Mouse (Mus musculus) heart, postnatal 0 days (tissue): ENCODE data around the gene Ccl17. TPM values are rescaled to one million over a fixed set of nuclear protein-coding genes. Genes with fewer than 3 reads are reported as not detected.

Source experiments
- ATAC-seq: fragments of 200-750 bp; cut with Nextera tagmentation; 2 replicates; pipeline ENCODE4 v1.8.0; 2017; ENCODE audit warnings: low read depth, moderate number of reproducible peaks, moderate library complexity; ENCODE audit not compliant: insufficient read depth
- DNase-seq: peaks from one replicate; pipeline ENCODE4 v3.0.0-alpha.2; 2016; ENCODE audit warnings: low spot score
- H3K27ac ChIP-seq: fragments of 300-500 bp; sonication (generic); 2 replicates; pipeline ENCODE4 v1.5.1; 2014; ENCODE audit warnings: low read depth, mild to moderate bottlenecking
- H3K27me3 ChIP-seq: fragments of 300-500 bp; sonication (generic); 2 replicates; pipeline ENCODE4 v1.6.1; 2014; ENCODE audit warnings: low read length, mixed read lengths; ENCODE audit not compliant: control insufficient read depth, insufficient read depth
- H3K36me3 ChIP-seq: fragments of 300-500 bp; sonication (generic); replicated peaks from 2 replicates; pipeline ENCODE4 v1.6.1; 2014; ENCODE audit warnings: low read length, mixed read lengths; ENCODE audit not compliant: control insufficient read depth, insufficient read depth
- H3K4me1 ChIP-seq: fragments of 300-500 bp; sonication (generic); 2 replicates; pipeline ENCODE4 v1.6.1; 2014; ENCODE audit warnings: antibody characterized with exemption; ENCODE audit not compliant: control insufficient read depth, insufficient read depth
- H3K4me2 ChIP-seq: fragments of 300-500 bp; sonication (generic); 2 replicates; pipeline ENCODE4 v1.6.1; 2014; ENCODE audit warnings: low read depth, mild to moderate bottlenecking, low read length, moderate library complexity
- H3K4me3 ChIP-seq: fragments of 300-500 bp; sonication (generic); 2 replicates; pipeline ENCODE4 v1.5.1; 2014; ENCODE audit warnings: low read depth, low read length
- H3K9ac ChIP-seq: fragments of 300-500 bp; sonication (generic); replicated peaks from 2 replicates; pipeline ENCODE4 v1.6.1; 2014; ENCODE audit warnings: low read depth, low read length, mixed read lengths
- H3K9me3 ChIP-seq: fragments of 300-500 bp; sonication (generic); replicated peaks from 2 replicates; pipeline ENCODE4 v1.6.1; 2016; ENCODE audit warnings: low read length; ENCODE audit not compliant: control insufficient read depth
- CTCF ChIP-seq: IDR thresholded peaks from 2 replicates; pipeline ENCODE4 v1.5.1; 2016; ENCODE audit warnings: antibody characterized with exemption, control low read depth, low read depth
- EP300 ChIP-seq: IDR thresholded peaks from 2 replicates; pipeline ENCODE4 v1.6.1; 2016; ENCODE audit warnings: antibody characterized with exemption, low read depth
- WGBS: fragments of 180-500 bp; shearing (Covaris S2); extraction: QIAGEN DNeasy Blood & Tissue Kit; methylation state at CpG from one replicate; pipeline ENCODE4 v1.1.7; 2014; 5-methylcytosine and 5-hydroxymethylcytosine counted together
- polyA plus RNA-seq: library from polyadenylated mRNA; unstranded; fragments of >200 nt; fragmentation: Nextera tagmentation; extraction: Ambion mirVana; gene quantifications from 2 replicates; pipeline ENCODE4 v1.2.1, GENCODE M21; 2015
- total RNA-seq: library from RNA; depleted of rRNA; stranded (reverse); fragments of >200 nt; gene quantifications from 2 replicates; pipeline ENCODE4 v1.2.3, GENCODE M21; 2014; ENCODE audit warnings: low replicate concordance

Ccl17 gene
- total and polyA plus RNA-seq, 2 experiments from 2014 or later = not detected

DNA sequence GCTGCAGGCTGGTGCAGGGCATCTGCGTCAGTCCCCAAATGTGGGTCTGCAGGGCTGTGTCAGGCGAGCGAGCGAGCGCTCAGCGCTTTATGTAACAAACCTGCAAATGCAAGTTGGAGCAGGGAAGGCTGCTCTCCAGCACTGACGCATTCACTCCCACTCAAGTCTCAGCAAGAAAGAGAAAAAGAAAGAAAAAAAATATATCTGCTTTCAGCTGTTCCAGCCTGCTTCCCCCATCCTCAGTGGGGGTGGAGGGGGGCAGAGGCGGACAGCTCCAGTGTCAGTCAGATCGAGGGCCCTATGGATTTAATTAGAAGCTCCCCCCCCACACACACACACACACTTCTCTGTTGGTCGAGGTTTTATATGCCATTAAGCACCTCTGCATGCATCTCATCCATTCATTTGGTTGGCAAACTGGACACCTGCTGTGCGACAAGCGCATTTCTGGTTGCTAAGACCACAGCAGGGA is 36.5 kb upstream of the Ccl17 start:
- Histone ChIP-seq H3K27me3 (peaks cover 32% of the 10 kb centered on the region), H3K9ac (no peak overlapping the region), H3K4me1 (peaks cover 26% of the 10 kb centered on the region), H3K4me2 (no peak overlapping the region), H3K36me3 (no peaks in the 10 kb centered on the region), H3K9me3 (no peaks in the 10 kb centered on the region), H3K27ac (no peak overlapping the region), H3K4me3 (no peak overlapping the region)
- no peak for ATAC-seq
- TF ChIP-seq EP300 (no peak), CTCF (no peak)
- DNase-seq = no peak
- 65% methylated on average over 12 of the region's 12 CpGs for WGBS

GRCm38 (mm10) chr8:94774601-94775000 is 35.7 kb upstream of the Ccl17 start:
- 83% methylated on average over 1 of the region's 1 CpGs for WGBS
- Histone ChIP-seq H3K4me3 (no peak overlapping the region), H3K4me2 (no peak overlapping the region), H3K9me3 (no peaks in the 10 kb centered on the region), H3K36me3 (no peaks in the 10 kb centered on the region), H3K27me3 (peaks cover 32% of the 10 kb centered on the region), H3K27ac (no peak overlapping the region), H3K4me1 (peaks cover 33% of the 10 kb centered on the region), H3K9ac (no peak overlapping the region)
- no peak for TF ChIP-seq EP300
- no peak for TF ChIP-seq CTCF
- ATAC-seq (no peak), DNase-seq (no peak)

GRCm38 (mm10) chr8:94776346-94776745 is 33.9 kb upstream of the Ccl17 start:
- peaks cover 31% of the 10 kb centered on the region for H3K4me1 ChIP-seq
- H3K27me3 ChIP-seq = peaks cover 16% of the 10 kb centered on the region
- no peak overlapping the region for H3K4me3 ChIP-seq
- no peak overlapping the region for H3K27ac ChIP-seq
- H3K4me2 ChIP-seq = no peak overlapping the region
- H3K9ac ChIP-seq = no peak overlapping the region
- no peak for ATAC-seq
- DNase-seq = no peak
- TF ChIP-seq EP300 (no peak), CTCF (no peak)
- no peaks in the 10 kb centered on the region for H3K9me3 ChIP-seq
- 87% methylated on average over 2 of the region's 2 CpGs for WGBS
- no peaks in the 10 kb centered on the region; the same call in 1 of the 2 replicates for H3K36me3 ChIP-seq

DNA sequence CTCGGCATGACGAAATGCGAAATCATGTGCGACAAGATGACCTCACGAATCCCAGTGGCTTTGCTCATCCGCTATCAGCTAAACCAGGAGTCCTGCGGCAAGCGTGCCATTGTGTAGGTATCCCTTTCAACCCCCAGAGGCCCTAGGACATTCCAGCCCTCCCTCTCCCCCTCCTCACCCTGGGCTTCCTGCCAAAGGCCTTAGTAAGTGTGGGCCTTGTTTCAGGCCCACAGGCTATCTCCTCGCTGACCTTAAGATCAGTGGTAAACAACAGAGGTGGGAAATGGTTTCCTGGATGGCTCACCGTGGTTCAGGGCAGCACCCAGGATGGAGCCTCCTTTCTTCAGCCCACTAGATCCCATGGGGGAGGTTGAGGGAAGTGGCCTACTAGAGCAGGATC is 32.2 kb upstream of the Ccl17 start:
- Histone ChIP-seq H3K27me3 (peaks cover 6% of the 10 kb centered on the region; the same call in 1 of the 2 replicates), H3K27ac (peak overlapping the region; percentile 64), H3K9me3 (no peaks in the 10 kb centered on the region), H3K36me3 (no peaks in the 10 kb centered on the region; the same call in 1 of the 2 replicates), H3K4me3 (no peak overlapping the region), H3K9ac (no peak overlapping the region), H3K4me1 (peaks cover 28% of the 10 kb centered on the region), H3K4me2 (no peak overlapping the region)
- 22% methylated on average over 10 of the region's 10 CpGs for WGBS
- DNase-seq = no peak
- TF ChIP-seq EP300 (no peak), CTCF (no peak)
- peak; percentile 45; the same call in 1 of the 2 replicates for ATAC-seq

DNA sequence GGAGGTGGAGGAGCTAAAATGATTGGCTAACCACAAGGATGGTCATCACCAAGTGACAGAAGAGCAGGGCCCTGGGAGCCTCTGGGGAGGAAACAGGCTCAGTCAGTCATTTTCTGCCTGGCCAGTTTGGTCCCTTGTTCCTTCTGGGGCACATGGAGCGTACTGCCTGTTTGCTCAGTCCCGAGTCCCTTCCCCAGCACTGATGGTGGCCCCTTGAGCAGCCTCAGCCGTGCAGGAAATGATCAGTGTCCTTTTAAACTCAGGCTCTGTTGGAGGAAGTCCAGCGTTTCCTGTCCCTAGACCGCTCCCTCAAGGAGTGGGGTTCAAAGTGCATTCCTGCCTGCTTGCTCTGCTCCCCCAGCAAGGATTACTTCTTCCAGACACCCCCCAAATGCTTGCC is 31.8 kb upstream of the Ccl17 start:
- Histone ChIP-seq H3K36me3 (no peaks in the 10 kb centered on the region; the same call in 1 of the 2 replicates), H3K9me3 (no peaks in the 10 kb centered on the region), H3K27me3 (0 out of 2 replicates have a peak, but pooled peaks cover 1% of the 10 kb centered on the region), H3K27ac (peak overlapping the region; percentile 64), H3K4me1 (peaks cover 28% of the 10 kb centered on the region), H3K9ac (no peak overlapping the region), H3K4me3 (no peak overlapping the region), H3K4me2 (no peak overlapping the region)
- ATAC-seq = peak; percentile 65
- 37% methylated on average over 5 of the region's 5 CpGs for WGBS
- DNase-seq = peak; percentile 46
- TF ChIP-seq CTCF = no peak
- no peak for TF ChIP-seq EP300

GRCm38 (mm10) chr8:94778895-94779533 is 31.2 kb upstream of the Ccl17 start:
- H3K4me2 ChIP-seq = no peak overlapping the region
- H3K9me3 ChIP-seq = no peaks in the 10 kb centered on the region
- WGBS = 64% methylated on average over 10 of the region's 10 CpGs
- ATAC-seq (no peak), DNase-seq (no peak)
- peaks cover 31% of the 10 kb centered on the region for H3K4me1 ChIP-seq
- no peak overlapping the region for H3K4me3 ChIP-seq
- H3K36me3 ChIP-seq = no peaks in the 10 kb centered on the region; the same call in 1 of the 2 replicates
- H3K27ac ChIP-seq = peak overlapping the region; percentile 64
- H3K27me3 ChIP-seq = no peaks in the 10 kb centered on the region
- TF ChIP-seq CTCF (no peak), EP300 (no peak)
- H3K9ac ChIP-seq = no peak overlapping the region; the same call in 1 of the 2 replicates
